Mouse (Mus musculus) cerebellum, adult 9-11 months (tissue): ENCODE data around the gene Olfr520.
A peak's percentile ranks its signal among the peaks of the same experiment; 100 is the strongest.
"Not testable (repeated sequence)": the region's sequence is repeated elsewhere in the genome, so short reads cannot be mapped to it uniquely, and the experiment has no call there.

Experiments
- DNase-seq: peaks from one replicate; pipeline ENCODE4 v3.0.0; 2022

Olfr520 gene

GRCm38 (mm10) chr7:99729973-99730372 lies at the start of gene Olfr520:
Gene Olfr520, plus strand, starts transcription at chr7:99730273.
- no peak for DNase-seq

- no peak for DNase-seq
Measured at GRCm38 (mm10) chr7:99680771-99681170, 49.3 kb upstream of the Olfr520 start.

- DNase-seq, result no peak
Measured at GRCm38 (mm10) chr7:99684086-99684485, 46.0 kb upstream of the Olfr520 start.

GRCm38 (mm10) chr7:99690819-99691218 lies 39.3 kb upstream of the Olfr520 start:
- no peak for DNase-seq

- no peak for DNase-seq
Measured at GRCm38 (mm10) chr7:99692396-99692795, 37.7 kb upstream of the Olfr520 start.

GRCm38 (mm10) chr7:99693387-99693786 lies 36.7 kb upstream of the Olfr520 start:
- DNase-seq, result no peak

- no peak for DNase-seq
Measured at GRCm38 (mm10) chr7:99693976-99694375, 36.1 kb upstream of the Olfr520 start.

- not testable (repeated sequence) for DNase-seq
Measured at GRCm38 (mm10) chr7:99694424-99694823, 35.6 kb upstream of the Olfr520 start.

GRCm38 (mm10) chr7:99695471-99696057 lies 34.5 kb upstream of the Olfr520 start:
- no peak for DNase-seq

- DNase-seq, result peak; percentile 78
Measured at GRCm38 (mm10) chr7:99698576-99698975, 31.5 kb upstream of the Olfr520 start.

- no peak for DNase-seq
Measured at GRCm38 (mm10) chr7:99699106-99699505, 31.0 kb upstream of the Olfr520 start.

GRCm38 (mm10) chr7:99699709-99700151 lies 30.3 kb upstream of the Olfr520 start:
- no peak for DNase-seq

GRCm38 (mm10) chr7:99700641-99701040 lies 29.4 kb upstream of the Olfr520 start:
- DNase-seq, result no peak

- no peak for DNase-seq
Measured at GRCm38 (mm10) chr7:99702201-99702600, 27.9 kb upstream of the Olfr520 start.

GRCm38 (mm10) chr7:99704736-99705519 lies 25.1 kb upstream of the Olfr520 start:
- no peak for DNase-seq

- DNase-seq, result no peak
Measured at GRCm38 (mm10) chr7:99706341-99707037, 23.6 kb upstream of the Olfr520 start.

GRCm38 (mm10) chr7:99707038-99707595 lies 23.0 kb upstream of the Olfr520 start:
- DNase-seq, result peak; percentile 25

- DNase-seq, result no peak
Measured at GRCm38 (mm10) chr7:99707671-99708070, 22.4 kb upstream of the Olfr520 start.

- DNase-seq, result peak; percentile 73
Measured at GRCm38 (mm10) chr7:99708301-99708721, 21.8 kb upstream of the Olfr520 start.

GRCm38 (mm10) chr7:99708750-99709149 lies 21.3 kb upstream of the Olfr520 start:
- DNase-seq, result peak; percentile 28

GRCm38 (mm10) chr7:99709992-99710391 lies 20.1 kb upstream of the Olfr520 start:
- no peak for DNase-seq

- DNase-seq, result peak; percentile 61
Measured at GRCm38 (mm10) chr7:99710476-99710875, 19.6 kb upstream of the Olfr520 start.

- DNase-seq, result no peak
Measured at GRCm38 (mm10) chr7:99711166-99711565, 18.9 kb upstream of the Olfr520 start, which contains the start of gene Slco2b1. Gene Slco2b1, minus strand, starts transcription at chr7:99711340.
